Mouse (Mus musculus) lung, adult 2 months (tissue): Measurements from ENCODE around the gene Gm10518.

Source experiments
- CTCF ChIP-seq: fragments of 200-500 bp; IDR thresholded peaks from 2 replicates; pipeline ENCODE4 v1.5.1; 2011; ENCODE audit warnings: mild to moderate bottlenecking, low read length, control low read depth; ENCODE audit not compliant: insufficient read depth
- POLR2A ChIP-seq: fragments of 200-500 bp; IDR thresholded peaks from 2 replicates; pipeline ENCODE4 v1.6.1; 2011; ENCODE audit warnings: low read depth, mild to moderate bottlenecking, control low read depth, low read length, borderline replicate concordance; ENCODE audit errors: extremely low read depth

GRCm38 (mm10) chr1:179843981-179844380 lies 40.8 kb downstream of the Gm10518 start:
- TF ChIP-seq POLR2A (no peak), CTCF (no peak)
